Mouse (Mus musculus): ENCODE data around the gene Dnah3.

DNA sequence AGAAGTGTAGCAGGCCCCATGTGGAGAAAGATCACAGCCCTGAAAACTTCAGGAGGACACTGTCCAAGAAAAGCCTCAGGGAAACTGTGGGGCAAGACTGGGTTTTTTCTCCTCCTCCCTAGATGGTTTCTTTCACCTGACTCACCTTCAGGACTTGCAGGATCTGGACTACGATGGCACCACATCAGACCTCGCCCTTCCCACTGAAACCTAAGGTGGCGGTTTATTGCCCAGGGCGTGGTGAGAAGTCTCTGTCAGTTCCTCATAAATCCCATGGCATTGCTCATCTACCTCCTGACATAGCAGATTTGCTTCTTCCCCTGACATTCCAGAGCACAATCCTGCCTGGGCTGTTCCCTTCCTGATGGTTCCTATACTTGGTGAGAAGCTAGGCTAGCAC is 135.6 kb downstream of the Dnah3 start:
- TF ChIP-seq CTCF (IDR thresholded peaks at IDR 0.05; ENCODE audit: control insufficient read depth, insufficient read depth, low read length) (no peak), POLR2A (IDR thresholded peaks at IDR 0.05; ENCODE audit: borderline replicate concordance, control insufficient read depth, low read depth, low read length) (no peak)
